Mouse (Mus musculus) liver, postnatal 0 days (tissue): ENCODE measurements around the gene Trim56.

Source experiments
- CTCF ChIP-seq: sonication (generic); IDR thresholded peaks from 2 replicates; pipeline ENCODE4 v1.5.1; 2016; ENCODE audit warnings: antibody characterized with exemption, low read depth
- EP300 ChIP-seq: IDR thresholded peaks from 2 replicates; pipeline ENCODE4 v1.6.1; 2016; ENCODE audit warnings: antibody characterized with exemption, low read depth, mild to moderate bottlenecking

DNA sequence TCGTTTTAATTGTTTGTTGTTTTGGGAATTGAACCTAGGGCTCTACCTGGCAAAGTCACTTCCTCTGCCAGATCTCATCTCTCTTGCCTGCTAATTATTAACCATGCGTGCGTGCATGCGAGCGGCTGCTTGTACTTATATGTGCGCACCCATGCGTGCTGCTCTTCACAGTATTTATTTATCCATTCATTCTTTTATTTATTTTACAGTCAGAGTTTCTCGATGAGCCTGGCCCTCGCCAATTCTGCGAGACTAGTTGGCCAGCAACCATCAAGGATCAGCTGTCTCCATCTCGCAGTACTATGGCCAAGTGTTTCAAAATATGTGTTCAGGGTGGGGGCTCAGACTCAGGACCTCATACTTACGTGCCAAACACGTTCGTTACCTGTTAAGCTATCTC lies 38.0 kb downstream of the Trim56 start:
- TF ChIP-seq CTCF: no peak
- TF ChIP-seq EP300: no peak
